Mouse (Mus musculus) heart, adult 18-20 months (tissue): ENCODE data around the gene Usp29. TPM values are rescaled to one million over a fixed set of nuclear protein-coding genes. Genes with fewer than 3 reads are reported as not detected.
"Not testable (repeated sequence)": the region's sequence is repeated elsewhere in the genome, so short reads cannot be mapped to it uniquely, and the experiment has no call there.

Experiments
- DNase-seq, 2 experiments: peaks; one replicate each; pipeline ENCODE4 v3.0.0; 2021 to 2022; ENCODE audit warnings: mixed read lengths in 1 of 2
- microRNA-seq, 2 experiments: library from miRNA; unstranded; fragments of <30 nt; microRNA quantifications; one replicate each; pipeline ENCODE4 v1.2.0; 2022
- total RNA-seq, 2 experiments: library from RNA; stranded (reverse); gene quantifications; 2 replicates each; pipeline ENCODE4 v1.2.3; 2021

The Usp29 gene
- total RNA-seq, 2 experiments from 2014 or later: not detected

- DNase-seq: no peak
These were observed 195.8 kb downstream of the Usp29 start for GRCm38 (mm10) chr7:6925926-6926730.

DNA sequence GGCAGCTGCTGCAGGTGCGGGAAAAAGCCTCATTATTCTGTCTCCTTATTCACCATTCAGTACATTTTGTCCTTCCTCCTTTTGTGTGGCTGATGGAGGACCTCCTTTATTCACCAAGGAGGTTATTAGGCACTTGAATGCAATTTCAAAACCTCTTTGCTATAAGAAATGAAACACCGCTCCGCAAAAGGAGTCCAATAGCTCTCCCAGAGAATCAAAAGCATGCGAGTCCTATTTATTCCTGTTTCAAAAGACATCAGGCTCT, 196.3 kb downstream of the Usp29 start:
- no peak for DNase-seq

DNA sequence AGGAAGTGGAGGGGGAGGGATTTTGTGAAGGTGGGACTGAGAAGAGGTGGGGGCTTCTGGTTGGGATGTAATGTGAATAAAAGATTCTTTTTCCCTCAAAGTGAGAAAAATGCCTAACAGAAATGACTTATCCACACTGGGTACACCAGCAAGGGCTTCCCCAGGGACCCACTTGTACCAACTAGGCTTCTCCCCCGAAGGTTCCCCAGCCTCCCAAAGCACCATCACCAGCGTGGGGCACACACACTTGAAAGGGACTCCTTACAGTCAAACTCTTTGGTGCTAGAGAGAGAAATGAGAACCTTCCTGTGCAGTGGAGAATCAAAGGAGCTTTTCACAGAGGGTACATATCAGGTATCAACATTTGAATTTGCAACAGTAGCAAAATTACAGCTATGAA, 198.9 kb downstream of the Usp29 start:
- DNase-seq: no peak

DNA sequence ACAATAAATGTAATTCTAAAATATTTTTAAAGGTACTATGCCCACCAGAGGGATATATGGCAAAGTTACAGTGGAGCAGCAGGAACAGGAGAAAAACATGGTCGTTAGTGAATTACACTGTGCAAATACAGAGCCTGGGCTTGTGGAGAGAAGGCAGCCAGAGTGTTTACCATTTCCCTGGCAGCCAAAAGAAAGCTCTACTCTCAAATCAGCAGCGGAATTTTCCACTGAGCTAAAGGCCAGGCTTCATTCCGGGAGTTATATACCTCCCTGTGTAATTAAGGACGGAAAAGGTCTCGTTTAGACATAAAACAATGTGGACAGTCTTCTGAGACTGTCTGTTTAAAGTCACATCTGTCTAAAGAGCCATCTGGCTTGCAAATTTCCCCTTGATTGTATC, 204.4 kb downstream of the Usp29 start:
- DNase-seq: no peak

DNA sequence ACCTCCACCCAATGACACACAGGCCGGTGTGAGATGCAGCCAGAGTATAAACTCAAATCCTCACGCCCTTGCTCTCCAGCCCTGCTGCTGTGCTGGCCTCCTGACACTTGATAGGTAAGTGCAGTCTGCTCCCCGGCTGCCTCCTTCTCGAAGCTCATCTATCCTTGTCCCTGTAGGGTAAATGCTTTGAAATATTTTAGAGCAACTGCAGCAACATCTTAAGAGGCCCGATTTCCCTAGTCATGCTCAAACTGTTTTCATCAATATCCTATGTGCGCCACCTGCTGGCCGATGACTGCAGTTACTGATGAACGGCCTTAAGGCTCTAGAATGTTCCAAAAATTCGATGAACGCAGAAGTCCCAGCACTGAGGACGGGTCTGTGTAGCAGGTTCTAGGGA, 206.7 kb downstream of the Usp29 start:
- DNase-seq: peak; percentile 33 to 88

- DNase-seq: peak in 1 of 2 experiments; percentile 2
These were observed 210.4 kb downstream of the Usp29 start for GRCm38 (mm10) chr7:6940761-6941231.

- not testable (repeated sequence) for DNase-seq
These were observed 217.7 kb downstream of the Usp29 start for GRCm38 (mm10) chr7:6948061-6948460.

DNA sequence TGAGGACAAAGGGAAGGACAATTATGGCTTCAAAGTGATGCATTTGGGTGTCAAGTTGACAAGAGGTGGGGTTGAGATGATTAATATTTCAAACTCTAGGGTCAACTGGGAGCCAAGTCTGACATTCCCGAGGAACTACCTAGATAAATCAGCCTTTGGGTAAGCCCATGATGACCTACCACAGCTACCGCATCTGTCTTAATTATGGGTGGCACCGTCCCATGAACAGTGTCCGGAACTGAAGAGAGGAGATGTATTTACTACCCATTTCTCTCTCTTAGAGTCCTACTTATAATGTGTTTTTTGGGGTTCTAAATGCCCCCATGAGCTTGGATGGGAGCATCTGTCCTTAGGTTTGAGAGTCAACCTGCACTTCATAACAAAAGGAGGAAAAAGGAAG, 226.2 kb downstream of the Usp29 start:
- no peak for DNase-seq

DNA sequence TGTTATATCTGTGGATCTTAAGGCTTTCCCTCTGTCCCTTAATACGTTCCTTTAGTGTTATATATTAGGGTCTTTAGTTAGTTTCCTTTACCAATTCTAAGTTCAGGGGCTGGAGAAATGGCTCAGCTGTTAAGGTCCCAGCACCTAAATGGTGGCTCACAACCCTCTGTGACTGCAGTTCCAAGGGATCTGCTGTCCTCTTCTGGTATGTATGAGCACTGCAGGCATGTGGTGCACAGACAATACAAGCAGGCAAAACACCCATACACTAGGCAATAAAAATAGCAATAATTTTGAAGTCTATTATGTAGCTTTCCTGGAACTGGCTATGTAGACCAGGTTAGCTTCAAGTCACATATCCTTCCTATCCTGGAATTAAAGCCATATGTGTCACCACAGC, 228.2 kb downstream of the Usp29 start:
- DNase-seq: no peak

DNA sequence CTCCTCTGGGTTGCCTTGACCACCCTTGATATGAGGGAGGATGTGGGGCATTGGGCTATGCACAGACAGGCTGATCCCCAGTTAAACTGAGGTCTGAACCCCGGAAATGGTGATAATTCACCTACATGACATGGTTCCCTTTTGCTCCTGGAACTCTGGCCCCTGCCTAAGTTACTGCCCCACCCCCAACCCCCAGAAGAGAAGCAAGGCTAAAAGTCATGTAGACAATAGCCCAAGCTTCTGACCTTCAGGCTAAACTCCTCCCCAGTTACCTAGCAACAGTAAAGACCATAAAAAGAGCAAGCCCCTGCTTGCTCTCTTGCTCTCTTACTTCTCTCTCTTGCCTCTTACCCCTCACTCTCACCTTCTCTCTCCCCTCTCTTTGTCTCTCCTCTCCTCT, 243.2 kb downstream of the Usp29 start:
- DNase-seq: no peak

DNA sequence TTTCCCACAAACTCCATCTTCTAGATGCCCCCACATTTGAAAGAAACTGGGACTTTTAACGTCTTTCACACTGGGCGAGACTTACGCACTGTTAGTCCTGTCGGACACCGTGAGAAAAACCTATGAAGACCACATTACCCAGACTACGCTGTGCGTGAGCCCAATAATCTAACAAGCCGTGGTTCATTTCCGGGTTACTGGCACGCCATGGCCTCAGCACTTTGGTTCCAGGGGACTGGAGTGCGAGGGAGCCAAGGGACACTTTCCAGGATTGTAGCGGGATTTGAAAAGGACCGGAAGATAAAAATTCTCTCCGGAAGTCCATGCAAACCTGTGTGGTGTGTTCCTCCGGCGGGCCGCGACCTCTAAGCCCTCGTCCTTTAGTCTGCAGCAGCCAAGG, 246.5 kb downstream of the Usp29 start:
- no peak for DNase-seq

- DNase-seq: not testable (repeated sequence)
These were observed 264.9 kb downstream of the Usp29 start, which contains the start of gene Aurkc for GRCm38 (mm10) chr7:6995251-6995650. Gene Aurkc (plus strand): TSS chr7:6995300.

GRCm38 (mm10) chr7:6998914-6999313, 268.5 kb downstream of the Usp29 start:
- not testable (repeated sequence) for DNase-seq

DNA sequence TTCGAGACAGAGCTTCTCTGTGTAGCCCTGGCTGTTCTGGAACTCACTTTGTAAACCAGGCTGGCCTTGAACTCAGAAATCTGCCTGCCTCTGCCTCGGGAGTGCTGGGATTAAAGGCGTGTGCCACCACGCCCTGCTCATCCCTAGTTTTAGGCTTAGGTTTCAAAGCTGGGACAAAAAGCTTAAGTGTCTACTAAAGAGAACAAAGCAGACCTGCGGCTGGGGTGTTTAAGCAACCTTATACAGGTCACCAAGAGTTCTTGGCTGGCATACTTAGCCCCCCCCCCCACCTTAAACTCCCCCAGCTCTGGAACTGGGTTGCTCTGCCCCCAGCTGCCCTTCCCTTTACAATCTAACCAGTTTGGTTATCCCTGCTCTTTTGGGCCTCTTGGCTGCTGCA, 275.1 kb downstream of the Usp29 start:
- DNase-seq: not testable (repeated sequence)

Small RNAs within 50 kb of the gene (microRNA-seq; reads per million reads assigned to microRNA genes)
- gene Mir3099: 2.2 to 2.7 reads per million in 2 experiments

Other genes with a start within 250 kb of the Usp29 start
- not detected for gene Olfr5, start 243.6 kb upstream of the Usp29 start, total RNA-seq
- not detected for gene Olfr1347, start 230.8 kb upstream of the Usp29 start, total RNA-seq
- gene Olfr1348, start 221.8 kb upstream of the Usp29 start, total RNA-seq: not detected
- gene Olfr1349, start 207.6 kb upstream of the Usp29 start, total RNA-seq: not detected
- gene Olfr1350, start 165.7 kb upstream of the Usp29 start, total RNA-seq: not detected
- 1 to 10 TPM; 3.4 to 4.8 TPM for gene Zim1, start 34.1 kb upstream of the Usp29 start, total RNA-seq
- gene Peg3, start 147 bp upstream of the Usp29 start, total RNA-seq: 1 to 10 TPM; 3.3 to 6.2 TPM